Comparison of ENCODE assay signal across 8 mouse cellular contexts in genomic region chr11:94329270-94329891, GRCm38 (mm10). TPM values are rescaled to one million over a fixed set of nuclear protein-coding genes. Genes with fewer than 3 reads are reported as not detected.
A peak's percentile ranks its signal among the peaks of the same experiment; 100 is the strongest.
DNase-seq lines count a peak whose midpoint lies in the region; ATAC-seq and TF ChIP-seq lines count a peak whose summit lies in the region.

No protein-coding gene starts in this region.

- peak; percentile 72 for TF ChIP-seq CTCF in heart, adult 2 months (IDR thresholded peaks at IDR 0.05)
- TF ChIP-seq CTCF in liver, adult 2 months (IDR thresholded peaks at IDR 0.05; ENCODE audit: low read depth, low read length), result peak; percentile 43; the same call in 1 of the 2 replicates

- no peaks in the 10 kb centered on the region for H3K9me3 ChIP-seq in neural tube, embryonic 11.5 days (ENCODE audit: control insufficient read depth, low read length)
- H3K9me3 ChIP-seq in kidney, embryonic 15.5 days (replicated peaks), result no peaks in the 10 kb centered on the region

- peaks cover 10% of the 10 kb centered on the region; the same call in 1 of the 2 replicates for H3K4me1 ChIP-seq in neural tube, embryonic 11.5 days (ENCODE audit: control insufficient read depth, insufficient read depth, low read length)
- peaks cover 11% of the 10 kb centered on the region for H3K4me1 ChIP-seq in heart, adult 2 months (ENCODE audit: control insufficient read depth, insufficient read depth, low read length)
- H3K4me1 ChIP-seq in kidney, embryonic 15.5 days, result peaks cover 28% of the 10 kb centered on the region
- H3K4me1 ChIP-seq in liver, adult 2 months (ENCODE audit: control insufficient read depth, insufficient read depth, low read length), result peaks cover 17% of the 10 kb centered on the region

- peaks cover 4% of the 10 kb centered on the region; the same call in 1 of the 2 replicates for H3K79me2 ChIP-seq in heart, adult 2 months (replicated peaks; ENCODE audit: control insufficient read depth, insufficient read depth, low read length)
- H3K79me2 ChIP-seq in liver, adult 2 months (ENCODE audit: control insufficient read depth, insufficient read depth, low read length), result peaks cover 10% of the 10 kb centered on the region; the same call in 1 of the 2 replicates

- H3K4me3 ChIP-seq in neural tube, embryonic 11.5 days (ENCODE audit: low read depth, low read length), result no peak overlapping the region
- no peak overlapping the region for H3K4me3 ChIP-seq in heart, adult 2 months
- no peak overlapping the region for H3K4me3 ChIP-seq in kidney, embryonic 15.5 days (replicated peaks)
- H3K4me3 ChIP-seq in liver, adult 2 months (ENCODE audit: insufficient read depth, low read depth, low read length), result no peak overlapping the region

- 58% methylated on average over 4 of the region's 4 CpGs for WGBS in neural tube, embryonic 11.5 days
- WGBS in heart, adult 2 months, result 30% methylated on average over 4 of the region's 4 CpGs
- 59% methylated on average over 4 of the region's 4 CpGs for WGBS in kidney, embryonic 15.5 days
- WGBS in liver, adult 2 months, result 29% methylated on average over 4 of the region's 4 CpGs

- no peak overlapping the region for H3K9ac ChIP-seq in neural tube, embryonic 11.5 days (ENCODE audit: low read length)
- H3K9ac ChIP-seq in heart, adult 2 months (ENCODE audit: low read depth, low read length), result no peak overlapping the region
- no peak overlapping the region for H3K9ac ChIP-seq in kidney, embryonic 15.5 days
- H3K9ac ChIP-seq in liver, adult 2 months (ENCODE audit: low read depth, low read length), result no peak overlapping the region

- H3K36me3 ChIP-seq in neural tube, embryonic 11.5 days (ENCODE audit: control insufficient read depth, insufficient read depth, low read length), result peaks cover under 1% of the 10 kb centered on the region
- peaks cover 37% of the 10 kb centered on the region for H3K36me3 ChIP-seq in heart, adult 2 months (ENCODE audit: control insufficient read depth, insufficient read depth, low read length)
- H3K36me3 ChIP-seq in kidney, embryonic 15.5 days, result peaks cover 3% of the 10 kb centered on the region
- H3K36me3 ChIP-seq in liver, adult 2 months (ENCODE audit: control insufficient read depth, insufficient read depth, low read length), result peaks cover 3% of the 10 kb centered on the region

- 0 out of 2 replicates have a peak, but pooled peaks have one; percentile 50 for TF ChIP-seq EP300 in heart, adult 2 months (IDR thresholded peaks at IDR 0.05; ENCODE audit: insufficient read depth, low read depth, low read length)

- no peak overlapping the region for H3K4me2 ChIP-seq in neural tube, embryonic 11.5 days (ENCODE audit: low read depth)
- H3K4me2 ChIP-seq in kidney, embryonic 15.5 days, result peak overlapping the region; percentile 73; the same call in 1 of the 2 replicates

- H3K27ac ChIP-seq in neural tube, embryonic 11.5 days (ENCODE audit: low read depth, low read length), result no peak overlapping the region
- H3K27ac ChIP-seq in heart, adult 2 months, result peak overlapping the region; percentile 15
- H3K27ac ChIP-seq in kidney, embryonic 15.5 days, result 0 out of 2 replicates have a peak overlapping the region, but pooled peaks have one; percentile 98
- no peak overlapping the region; the same call in 1 of the 2 replicates for H3K27ac ChIP-seq in liver, adult 2 months (replicated peaks; ENCODE audit: insufficient read depth, low read depth, low read length)

- ATAC-seq in neural tube, embryonic 11.5 days (ENCODE audit: insufficient read depth, low FRiP score, low TSS enrichment), result no peak
- no peak for ATAC-seq in kidney, embryonic 15.5 days (replicated peaks; ENCODE audit: low FRiP score)

- DNase-seq in neural tube, embryonic 11.5 days (ENCODE audit: low spot score), result peak; percentile 36
- no peak for DNase-seq in neural tube, embryonic 10.5 days (ENCODE audit: extremely low spot score, low spot score)
- DNase-seq in cerebellum, postnatal 36 days, result peak; percentile 68 to 70
- peak; percentile 51 to 52 for DNase-seq in heart, adult 2 months
- peak; percentile 59 for DNase-seq in liver, adult 2 months (ENCODE audit: extremely low read depth, low read depth, low spot score)
- peak; percentile 45 for DNase-seq in naive thymus-derived CD4-positive, alpha-beta T cell, adult 2 months (ENCODE audit: low read depth)
- DNase-seq in urinary bladder, postnatal 10 days (ENCODE audit: low spot score), result no peak

- TF ChIP-seq POLR2A in heart, adult 2 months (IDR thresholded peaks at IDR 0.05; ENCODE audit: insufficient read depth, low read depth, low read length), result no peak
- TF ChIP-seq POLR2A in liver, adult 2 months (IDR thresholded peaks at IDR 0.05; ENCODE audit: extremely low read depth, insufficient read depth, low read length), result no peak

- no peaks in the 10 kb centered on the region for H3K27me3 ChIP-seq in neural tube, embryonic 11.5 days (ENCODE audit: control insufficient read depth, insufficient read depth, low read length)
- no peaks in the 10 kb centered on the region for H3K27me3 ChIP-seq in heart, adult 2 months (ENCODE audit: control insufficient read depth, insufficient read depth, low read length)
- no peaks in the 10 kb centered on the region for H3K27me3 ChIP-seq in kidney, embryonic 15.5 days
- H3K27me3 ChIP-seq in liver, adult 2 months (ENCODE audit: control insufficient read depth, insufficient read depth, low read length), result no peaks in the 10 kb centered on the region

- intact Hi-C loops in heart, adult 2 months (cut with DNase I), result loop anchor here (1.0 to 5.0 kb wide), 2 partner anchors 75 to 218 kb away; partner anchors contain the start of gene Rsad1

RNA-seq across cellular contexts. Expression of gene Ankrd40, which starts 1.6 kb away (rescaled TPM):
- 22.9 and 23.4 TPM in 2 replicates for polyA plus RNA-seq in neural tube, embryonic 11.5 days (2014; fragmentation: Nextera tagmentation; extraction: Ambion mirVana)
- 100 to 1,000 TPM; 254 to 285 TPM for total RNA-seq in heart, adult 2 months (2021)
- 287 and 346 TPM in 2 replicates for polyA plus RNA-seq in heart, adult 2 months (2012; rRNA removed)
- polyA plus RNA-seq in kidney, embryonic 15.5 days (2015; fragmentation: Nextera tagmentation; extraction: Ambion mirVana), result 14.8 and 15.4 TPM in 2 replicates
- total RNA-seq in liver, adult 2 months (2014; rRNA removed), result 28.0 and 30.0 TPM in 2 replicates
- polyA plus RNA-seq in liver, adult 2 months (2012; rRNA removed), result 47.6 and 56.5 TPM in 2 replicates

RNA-seq across cellular contexts. Expression of gene Luc7l3, which starts 7.6 kb away (rescaled TPM):
- 114 and 116 TPM in 2 replicates for polyA plus RNA-seq in neural tube, embryonic 11.5 days (2014; fragmentation: Nextera tagmentation; extraction: Ambion mirVana)
- 10 to 100 TPM; 32.1 to 36.0 TPM for total RNA-seq in heart, adult 2 months (2021)
- 8.1 and 17.2 TPM in 2 replicates for polyA plus RNA-seq in heart, adult 2 months (2012; rRNA removed)
- polyA plus RNA-seq in kidney, embryonic 15.5 days (2015; fragmentation: Nextera tagmentation; extraction: Ambion mirVana), result 127 and 131 TPM in 2 replicates
- total RNA-seq in liver, adult 2 months (2014; rRNA removed), result 17.9 and 20.1 TPM in 2 replicates
- polyA plus RNA-seq in liver, adult 2 months (2012; rRNA removed), result 2.5 and 4.6 TPM in 2 replicates

RNA-seq across cellular contexts. Expression of gene Gm21885, which starts 47.7 kb away (rescaled TPM):
- 0.43 TPM in 1 of 2 replicates, not detected in the other for polyA plus RNA-seq in neural tube, embryonic 11.5 days (2014; fragmentation: Nextera tagmentation; extraction: Ambion mirVana)
- under 1 TPM; 0.30 to 0.44 TPM for total RNA-seq in heart, adult 2 months (2021)
- not detected in 2 replicates for polyA plus RNA-seq in heart, adult 2 months (2012; rRNA removed)
- polyA plus RNA-seq in kidney, embryonic 15.5 days (2015; fragmentation: Nextera tagmentation; extraction: Ambion mirVana), result not detected in 2 replicates
- total RNA-seq in liver, adult 2 months (2014; rRNA removed), result 0.67 TPM in 1 of 2 replicates, not detected in the other
- polyA plus RNA-seq in liver, adult 2 months (2012; rRNA removed), result 0.16 and 0.49 TPM in 2 replicates

Comparison
In these comparisons a context has a peak if more than half of its experiments do, and no peak if none do; other contexts are left out.
1. DNase-seq: peak in neural tube, embryonic 11.5 days (single experiment), cerebellum, postnatal 36 days (2 of 2), heart, adult 2 months (2 of 2), liver, adult 2 months (single experiment) and naive thymus-derived CD4-positive, alpha-beta T cell, adult 2 months (single experiment); none in neural tube, embryonic 10.5 days (single experiment) and urinary bladder, postnatal 10 days (single experiment).
2. H3K27ac ChIP-seq: peak in heart, adult 2 months (single experiment) and kidney, embryonic 15.5 days (single experiment); none in neural tube, embryonic 11.5 days (single experiment) and liver, adult 2 months (single experiment).